Mouse (Mus musculus) limb, embryonic 13.5 days (tissue): ENCODE measurements around the gene Miga1. TPM values are rescaled to one million over a fixed set of nuclear protein-coding genes. Genes with fewer than 3 reads are reported as not detected.
A peak's percentile ranks its signal among the peaks of the same experiment; 100 is the strongest.
"Not testable (repeated sequence)": the region's sequence is repeated elsewhere in the genome, so short reads cannot be mapped to it uniquely, and the experiment has no call there.

Experiments used
- ATAC-seq: fragments of 200-750 bp; cut with Nextera tagmentation; 2 replicates; pipeline ENCODE4 v1.8.0; 2017; ENCODE audit warnings: low read depth, moderate number of reproducible peaks, moderate TSS enrichment; ENCODE audit not compliant: low FRiP score
- H3K27ac ChIP-seq: fragments of 300-500 bp; sonication (generic); 2 replicates; pipeline ENCODE4 v1.5.1; 2015; ENCODE audit warnings: inconsistent platforms, mild to moderate bottlenecking, moderate library complexity
- H3K27me3 ChIP-seq: fragments of 300-500 bp; sonication (generic); 2 replicates; pipeline ENCODE4 v1.6.1; 2015; ENCODE audit warnings: mild to moderate bottlenecking, inconsistent platforms
- H3K36me3 ChIP-seq: fragments of 300-500 bp; sonication (generic); 2 replicates; pipeline ENCODE4 v1.6.1; 2015; ENCODE audit warnings: inconsistent platforms, mild to moderate bottlenecking, moderate library complexity
- H3K4me1 ChIP-seq: fragments of 300-500 bp; sonication (generic); 2 replicates; pipeline ENCODE4 v1.6.1; 2015; ENCODE audit warnings: inconsistent platforms
- H3K4me2 ChIP-seq: fragments of 300-500 bp; sonication (generic); replicated peaks from 2 replicates; pipeline ENCODE4 v1.6.1; 2015; ENCODE audit warnings: inconsistent platforms, mild to moderate bottlenecking, moderate library complexity
- H3K4me3 ChIP-seq: fragments of 300-500 bp; sonication (generic); 2 replicates; pipeline ENCODE4 v1.5.1; 2015; ENCODE audit warnings: moderate library complexity, mild to moderate bottlenecking, inconsistent platforms
- H3K9ac ChIP-seq: fragments of 300-500 bp; sonication (generic); 2 replicates; pipeline ENCODE4 v1.6.1; 2015; ENCODE audit warnings: mild to moderate bottlenecking, inconsistent platforms
- H3K9me3 ChIP-seq: fragments of 300-500 bp; sonication (generic); 2 replicates; pipeline ENCODE4 v1.6.1; 2016; ENCODE audit warnings: inconsistent platforms
- WGBS: fragments of 180-500 bp; shearing (Covaris S2); methylation state at CpG from one replicate; pipeline ENCODE4 v1.1.7; 2015; 5-methylcytosine and 5-hydroxymethylcytosine counted together
- polyA plus RNA-seq: library from polyadenylated mRNA; unstranded; fragments of >200 nt; fragmentation: Nextera tagmentation; extraction: Ambion mirVana; gene quantifications from 2 replicates; pipeline ENCODE4 v1.2.1, GENCODE M21; 2015

Miga1 gene
- polyA plus RNA-seq, 1 experiment from 2014 or later, result 21.9 TPM

- H3K4me1 ChIP-seq, result peaks cover 16% of the 10 kb centered on the region; the same call in 1 of the 2 replicates
- no peaks in the 10 kb centered on the region for H3K36me3 ChIP-seq
- WGBS, result 97% methylated on average over 1 of the region's 1 CpGs
- H3K9ac ChIP-seq, result no peak overlapping the region
- no peaks in the 10 kb centered on the region for H3K9me3 ChIP-seq
- ATAC-seq, result no peak
- H3K4me2 ChIP-seq, result no peak overlapping the region
- no peak overlapping the region for H3K4me3 ChIP-seq
- peaks cover 11% of the 10 kb centered on the region for H3K27me3 ChIP-seq
- no peak overlapping the region for H3K27ac ChIP-seq
These were observed 79.8 kb downstream of the Miga1 start for GRCm38 (mm10) chr3:152260362-152260761.

GRCm38 (mm10) chr3:152259409-152259808 is 80.8 kb downstream of the Miga1 start:
- not testable (repeated sequence) for H3K36me3 ChIP-seq, H3K27me3 ChIP-seq, H3K9me3 ChIP-seq, H3K4me2 ChIP-seq, H3K9ac ChIP-seq, H3K27ac ChIP-seq, H3K4me3 ChIP-seq, H3K4me1 ChIP-seq
- 33% methylated on average over 8 of the region's 9 CpGs for WGBS
- peak; percentile 52 for ATAC-seq

- H3K36me3 ChIP-seq, result no peaks in the 10 kb centered on the region
- 75% methylated on average over 3 of the region's 3 CpGs for WGBS
- ATAC-seq, result no peak
These were observed 82.7 kb downstream of the Miga1 start for GRCm38 (mm10) chr3:152257528-152257927.

GRCm38 (mm10) chr3:152250487-152250886 is 89.7 kb downstream of the Miga1 start:
- H3K27me3 ChIP-seq, result no peaks in the 10 kb centered on the region
- no peaks in the 10 kb centered on the region for H3K4me1 ChIP-seq
- no peak for ATAC-seq
- H3K27ac ChIP-seq, result no peak overlapping the region
- 84% methylated on average over 1 of the region's 1 CpGs for WGBS
- H3K36me3 ChIP-seq, result peaks cover 4% of the 10 kb centered on the region; the same call in 1 of the 2 replicates
- no peak overlapping the region for H3K4me3 ChIP-seq
- no peak overlapping the region for H3K4me2 ChIP-seq
- no peak overlapping the region for H3K9ac ChIP-seq
- H3K9me3 ChIP-seq, result no peaks in the 10 kb centered on the region

More at GRCm38 (mm10) chr3:152257528-152257927, 82.7 kb downstream of the Miga1 start:
- no peak overlapping the region for H3K4me3 ChIP-seq
- H3K9me3 ChIP-seq, result no peaks in the 10 kb centered on the region
- no peak overlapping the region for H3K9ac ChIP-seq
- H3K27me3 ChIP-seq, result no peaks in the 10 kb centered on the region
- H3K27ac ChIP-seq, result no peak overlapping the region
- H3K4me1 ChIP-seq, result 0 out of 2 replicates have a peak, but pooled peaks cover 5% of the 10 kb centered on the region
- no peak overlapping the region for H3K4me2 ChIP-seq

DNA sequence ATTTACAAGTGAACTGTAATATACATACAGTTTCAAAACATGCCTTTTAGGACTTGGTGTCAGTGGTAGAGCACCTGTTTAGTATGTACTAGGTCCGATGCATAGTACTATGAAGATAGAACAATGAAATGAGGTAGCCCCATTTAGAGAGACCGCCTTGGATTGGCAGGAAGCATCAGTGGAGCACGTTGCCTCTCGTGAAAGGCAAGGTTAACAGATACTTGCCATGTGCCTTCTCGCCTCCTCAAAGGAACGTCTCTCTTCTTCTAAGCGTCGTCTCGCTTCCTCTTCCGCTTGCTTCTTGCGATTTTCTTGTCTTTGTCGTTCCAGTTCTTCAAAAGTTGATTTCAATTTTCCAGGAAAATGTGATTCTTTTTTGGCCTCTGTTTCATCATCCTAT is 92.5 kb downstream of the Miga1 start:
- ATAC-seq, result no peak
- H3K4me2 ChIP-seq, result no peak overlapping the region
- H3K9me3 ChIP-seq, result no peaks in the 10 kb centered on the region
- peaks cover 10% of the 10 kb centered on the region; the same call in 1 of the 2 replicates for H3K36me3 ChIP-seq
- no peak overlapping the region for H3K27ac ChIP-seq
- H3K9ac ChIP-seq, result no peak overlapping the region
- WGBS, result 90% methylated on average over 12 of the region's 12 CpGs
- H3K27me3 ChIP-seq, result no peaks in the 10 kb centered on the region
- no peaks in the 10 kb centered on the region for H3K4me1 ChIP-seq
- no peak overlapping the region for H3K4me3 ChIP-seq

DNA sequence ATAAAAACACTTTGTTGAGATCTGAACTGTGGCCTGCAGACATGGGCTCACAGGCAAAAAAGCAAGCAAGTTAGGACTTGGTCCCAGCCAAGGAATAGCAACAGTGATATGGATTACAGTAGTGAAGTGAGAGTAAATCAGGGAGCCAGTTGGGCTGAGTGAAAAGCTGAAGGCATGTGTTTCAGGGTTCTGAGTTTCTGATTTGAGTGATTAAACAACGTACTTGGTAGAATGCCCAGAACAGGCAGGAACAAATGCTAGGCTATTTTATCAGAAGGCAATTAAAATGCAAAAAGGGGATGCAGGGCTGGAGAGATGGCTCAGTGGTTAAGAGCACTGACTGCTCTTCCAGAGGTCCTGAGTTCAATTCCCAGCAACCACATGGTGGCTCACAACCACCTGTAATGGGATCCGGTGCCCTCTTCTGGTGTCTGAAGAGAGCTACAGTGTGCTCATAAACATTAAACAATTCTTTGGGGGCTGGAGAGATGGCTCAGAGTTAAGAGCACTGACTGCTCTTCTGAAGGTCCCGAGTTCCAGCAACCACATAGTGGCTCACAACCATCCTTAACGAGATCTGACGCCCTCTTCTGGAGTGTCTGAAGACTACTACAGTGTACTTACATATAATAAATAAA is 94.8 kb downstream of the Miga1 start:
- H3K27ac ChIP-seq, result no peak overlapping the region
- WGBS, result 83% methylated on average over 5 of the region's 5 CpGs
- H3K9me3 ChIP-seq, result no peaks in the 10 kb centered on the region
- no peak for ATAC-seq
- no peaks in the 10 kb centered on the region for H3K4me1 ChIP-seq
- no peaks in the 10 kb centered on the region for H3K27me3 ChIP-seq
- peaks cover 15% of the 10 kb centered on the region for H3K36me3 ChIP-seq
- no peak overlapping the region for H3K9ac ChIP-seq
- no peak overlapping the region for H3K4me3 ChIP-seq
- H3K4me2 ChIP-seq, result no peak overlapping the region

DNA sequence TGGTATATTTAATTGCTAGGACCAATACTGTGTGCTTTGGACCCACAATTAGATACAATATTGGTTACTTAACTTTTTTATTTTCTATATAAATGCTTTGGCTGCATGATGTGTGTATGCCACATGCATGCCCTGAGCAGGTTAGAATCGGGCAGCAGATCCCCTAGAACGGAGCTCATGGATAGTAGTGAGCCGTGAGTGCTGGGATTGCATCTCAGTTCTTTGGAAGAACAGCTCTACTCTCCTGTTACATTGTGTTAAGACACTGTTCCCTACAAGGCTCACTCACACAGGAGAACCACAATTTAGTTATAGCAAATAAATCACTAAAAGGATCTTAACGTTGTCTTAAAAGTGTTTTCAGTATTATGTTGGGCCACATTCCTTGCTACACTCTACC is 96.9 kb downstream of the Miga1 start:
- no peaks in the 10 kb centered on the region for H3K4me1 ChIP-seq
- no peak overlapping the region for H3K9ac ChIP-seq
- 71% methylated on average over 4 of the region's 4 CpGs for WGBS
- no peak overlapping the region for H3K4me3 ChIP-seq
- H3K9me3 ChIP-seq, result no peaks in the 10 kb centered on the region
- H3K4me2 ChIP-seq, result no peak overlapping the region
- no peaks in the 10 kb centered on the region for H3K27me3 ChIP-seq
- peaks cover 31% of the 10 kb centered on the region for H3K36me3 ChIP-seq
- no peak for ATAC-seq
- H3K27ac ChIP-seq, result no peak overlapping the region; the same call in 1 of the 2 replicates

DNA sequence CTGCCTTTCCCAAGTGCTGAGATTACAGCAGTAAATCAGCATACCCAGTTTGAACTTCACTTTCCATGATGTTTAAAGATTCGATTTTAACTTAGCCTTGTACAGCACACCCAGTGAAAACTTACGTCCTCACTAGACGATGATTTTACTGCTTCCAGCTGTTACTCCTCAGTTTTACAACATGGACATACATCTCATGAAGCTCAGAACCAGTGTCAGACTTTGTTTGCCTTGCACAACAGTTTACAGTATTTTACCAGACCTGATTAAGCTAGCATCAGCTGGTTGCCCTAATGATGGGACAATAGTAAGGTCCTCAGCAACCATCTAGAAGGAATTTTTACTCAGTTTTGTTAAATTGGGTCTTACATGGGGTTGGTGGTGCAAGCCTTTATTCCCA is 99.1 kb downstream of the Miga1 start:
- WGBS, result 43% methylated on average over 3 of the region's 3 CpGs
- ATAC-seq, result no peak
- Histone ChIP-seq H3K36me3 (peaks cover 41% of the 10 kb centered on the region), H3K27ac (no peak overlapping the region), H3K4me1 (no peaks in the 10 kb centered on the region), H3K4me3 (no peak overlapping the region), H3K27me3 (no peaks in the 10 kb centered on the region), H3K9ac (no peak overlapping the region), H3K4me2 (no peak overlapping the region), H3K9me3 (no peaks in the 10 kb centered on the region)

GRCm38 (mm10) chr3:152239592-152239991 is 100.6 kb downstream of the Miga1 start:
- no peak for ATAC-seq
- no peak overlapping the region for H3K27ac ChIP-seq
- H3K9me3 ChIP-seq, result no peaks in the 10 kb centered on the region
- no peaks in the 10 kb centered on the region for H3K27me3 ChIP-seq
- peaks cover 42% of the 10 kb centered on the region for H3K36me3 ChIP-seq
- no peaks in the 10 kb centered on the region for H3K4me1 ChIP-seq
- H3K9ac ChIP-seq, result no peak overlapping the region
- H3K4me2 ChIP-seq, result no peak overlapping the region
- no peak overlapping the region for H3K4me3 ChIP-seq
- WGBS, result 94% methylated on average over 1 of the region's 1 CpGs

DNA sequence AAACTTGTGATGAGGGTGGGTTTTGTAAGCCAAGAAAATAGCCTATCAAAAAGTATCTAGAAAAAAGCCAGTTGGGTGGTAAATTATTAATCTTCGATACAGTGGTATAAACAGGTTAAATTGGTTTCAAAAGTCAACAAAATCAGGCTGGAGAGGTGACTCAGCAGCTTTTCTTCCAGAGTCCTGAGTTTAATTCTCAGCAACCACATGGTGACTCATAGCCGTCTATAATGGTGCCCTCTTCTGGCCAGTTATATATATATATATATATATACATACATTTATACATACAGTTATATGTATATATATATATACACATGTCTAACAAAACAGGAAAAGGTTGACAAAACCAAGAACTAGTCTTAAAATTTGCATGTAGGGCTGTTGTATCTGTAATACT is 101.4 kb downstream of the Miga1 start:
- no peak overlapping the region for H3K4me2 ChIP-seq
- H3K4me1 ChIP-seq, result no peaks in the 10 kb centered on the region
- no peaks in the 10 kb centered on the region for H3K27me3 ChIP-seq
- no peak overlapping the region for H3K27ac ChIP-seq
- ATAC-seq, result no peak
- no peaks in the 10 kb centered on the region for H3K9me3 ChIP-seq
- peaks cover 49% of the 10 kb centered on the region for H3K36me3 ChIP-seq
- WGBS, result 71% methylated on average over 2 of the region's 2 CpGs
- H3K4me3 ChIP-seq, result no peak overlapping the region
- H3K9ac ChIP-seq, result no peak overlapping the region

- no peaks in the 10 kb centered on the region for H3K9me3 ChIP-seq
- no peak for ATAC-seq
- 94% methylated on average over 1 of the region's 1 CpGs for WGBS
- peaks cover 66% of the 10 kb centered on the region for H3K36me3 ChIP-seq
- H3K4me3 ChIP-seq, result no peak overlapping the region
- H3K4me1 ChIP-seq, result no peaks in the 10 kb centered on the region; the same call in 1 of the 2 replicates
- no peak overlapping the region for H3K9ac ChIP-seq
- H3K4me2 ChIP-seq, result no peak overlapping the region
- H3K27me3 ChIP-seq, result no peaks in the 10 kb centered on the region
- H3K27ac ChIP-seq, result no peak overlapping the region
These were observed 104.4 kb downstream of the Miga1 start for GRCm38 (mm10) chr3:152235805-152236204.

- H3K36me3 ChIP-seq, result peaks cover 66% of the 10 kb centered on the region
- no peaks in the 10 kb centered on the region for H3K9me3 ChIP-seq
- no peak overlapping the region for H3K4me3 ChIP-seq
- 89% methylated on average over 1 of the region's 1 CpGs for WGBS
- no peaks in the 10 kb centered on the region for H3K27me3 ChIP-seq
- no peak overlapping the region for H3K4me2 ChIP-seq
- no peaks in the 10 kb centered on the region; the same call in 1 of the 2 replicates for H3K4me1 ChIP-seq
- no peak for ATAC-seq
- H3K27ac ChIP-seq, result no peak overlapping the region
- H3K9ac ChIP-seq, result no peak overlapping the region
These were observed 105.0 kb downstream of the Miga1 start for GRCm38 (mm10) chr3:152235238-152235637.
